Mouse (Mus musculus) adrenal gland, adult 18-20 months (tissue): ENCODE data around the gene Gm20662. TPM values are rescaled to one million over a fixed set of nuclear protein-coding genes. Genes with fewer than 3 reads are reported as not detected.

Experiments
- DNase-seq, 2 experiments: peaks; one replicate each; pipeline ENCODE4 v3.0.0; 2021 to 2022; ENCODE audit warnings: low spot score in 2 of 2
- total RNA-seq, 2 experiments: library from RNA; stranded (reverse); gene quantifications; 1 replicate in 1 of 2; 2 replicates in 1 of 2; pipeline ENCODE4 v1.2.3; 2021

Gene Gm20662
- total RNA-seq, 2 experiments from 2014 or later: 2.4 TPM; not detected in 1

DNA sequence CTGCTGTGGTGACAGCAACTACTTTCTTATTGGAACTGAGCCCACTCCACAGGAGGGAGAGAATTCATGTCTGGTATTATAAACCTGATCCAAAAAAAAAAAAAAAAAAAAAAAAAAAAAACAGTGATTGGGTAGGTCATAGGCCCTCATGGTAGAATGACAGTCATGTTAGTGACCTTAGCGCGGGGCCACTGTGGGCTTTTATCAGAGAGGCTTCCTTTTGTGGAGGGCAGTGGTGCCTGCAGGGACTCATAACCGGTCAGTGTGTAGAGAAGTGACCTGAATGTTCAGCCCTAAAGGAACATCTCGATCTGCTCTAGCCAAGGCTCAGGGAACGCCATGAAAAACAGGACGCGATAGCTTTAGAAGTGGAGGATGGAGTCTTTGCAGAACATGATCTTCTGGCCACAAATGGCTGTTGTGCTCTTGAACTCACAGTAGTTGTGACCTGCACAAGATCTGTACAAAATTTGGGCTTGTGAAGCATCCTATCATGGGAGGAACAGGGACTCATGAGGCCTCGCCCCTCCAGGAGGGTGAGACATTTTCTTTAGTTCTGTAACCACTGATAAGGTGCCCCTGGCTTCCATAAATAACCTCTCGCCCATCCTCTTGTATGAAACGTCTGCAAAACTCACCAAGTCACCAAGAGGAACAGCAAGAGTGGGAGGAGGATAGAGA, 21.5 kb upstream of the Gm20662 start:
- DNase-seq: no peak

DNA sequence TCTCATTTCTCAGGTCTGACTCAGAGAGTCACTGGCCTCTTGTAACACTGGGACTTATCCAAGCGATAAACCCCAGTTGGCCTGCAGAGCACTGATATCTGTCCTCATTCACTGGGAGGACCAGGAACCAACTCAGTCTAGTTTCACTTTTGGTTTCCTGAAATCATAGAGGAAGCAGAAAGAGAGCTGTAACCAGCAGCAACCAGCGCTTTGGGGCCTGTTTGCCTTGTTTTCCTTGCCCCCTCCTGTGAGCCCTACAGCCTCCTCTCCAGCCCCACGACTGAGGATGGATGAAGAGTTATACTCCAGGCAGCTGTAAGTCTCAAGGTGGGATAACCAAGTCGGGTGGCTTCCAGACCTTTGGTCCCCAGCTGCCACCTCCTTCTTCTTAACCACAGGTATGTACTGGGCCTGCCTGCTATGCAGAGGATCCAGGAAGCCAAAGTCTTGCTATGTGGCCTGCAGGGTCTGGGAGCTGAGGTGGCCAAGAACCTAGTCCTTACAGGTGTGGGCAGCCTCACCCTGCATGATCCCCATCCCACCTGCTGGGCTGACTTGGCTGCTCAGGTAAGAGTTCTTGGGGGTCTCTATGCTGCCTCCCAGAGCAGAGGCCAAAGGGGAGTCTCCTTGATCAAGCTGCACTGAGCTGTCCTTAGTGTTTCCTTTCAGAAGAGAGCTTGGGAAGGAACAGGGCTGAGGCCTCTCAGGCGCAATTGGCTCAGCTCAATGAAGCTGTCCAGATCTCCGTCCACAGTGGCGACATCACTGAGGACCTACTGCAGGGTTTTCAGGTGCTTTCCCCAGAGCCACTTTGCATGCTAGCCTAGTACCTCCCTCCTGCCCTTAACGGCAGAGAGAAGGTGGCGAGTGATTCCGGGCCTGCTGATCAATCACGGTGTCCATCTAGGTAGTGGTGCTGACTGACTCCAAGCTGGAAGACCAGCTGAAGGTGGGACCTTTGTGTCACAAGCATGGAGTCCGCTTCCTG, 20.5 kb upstream of the Gm20662 start, which contains the start of gene Uba7:
Uba7 (plus strand) TSS at position 107 of the 988 bp plus-strand sequence.
- no peak for DNase-seq

DNA sequence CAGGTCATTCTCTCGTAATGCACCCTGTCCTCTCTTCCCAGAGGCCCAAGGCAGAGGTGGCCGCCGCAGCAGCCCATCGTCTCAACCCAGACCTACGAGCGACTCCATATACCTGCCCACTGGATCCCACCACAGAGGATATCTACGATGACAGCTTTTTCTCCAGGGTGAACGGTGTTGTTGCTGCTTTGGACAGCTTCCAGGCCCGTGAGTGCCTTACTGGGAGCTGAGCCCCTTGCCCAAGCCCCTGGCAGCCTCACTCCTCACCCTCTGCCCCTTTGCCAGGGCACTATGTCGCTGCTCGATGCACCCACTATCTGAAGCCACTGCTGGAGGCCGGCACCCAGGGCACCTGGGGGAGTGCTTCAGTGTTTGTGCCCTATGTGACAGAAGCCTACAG, 17.3 kb upstream of the Gm20662 start:
- no peak for DNase-seq

DNA sequence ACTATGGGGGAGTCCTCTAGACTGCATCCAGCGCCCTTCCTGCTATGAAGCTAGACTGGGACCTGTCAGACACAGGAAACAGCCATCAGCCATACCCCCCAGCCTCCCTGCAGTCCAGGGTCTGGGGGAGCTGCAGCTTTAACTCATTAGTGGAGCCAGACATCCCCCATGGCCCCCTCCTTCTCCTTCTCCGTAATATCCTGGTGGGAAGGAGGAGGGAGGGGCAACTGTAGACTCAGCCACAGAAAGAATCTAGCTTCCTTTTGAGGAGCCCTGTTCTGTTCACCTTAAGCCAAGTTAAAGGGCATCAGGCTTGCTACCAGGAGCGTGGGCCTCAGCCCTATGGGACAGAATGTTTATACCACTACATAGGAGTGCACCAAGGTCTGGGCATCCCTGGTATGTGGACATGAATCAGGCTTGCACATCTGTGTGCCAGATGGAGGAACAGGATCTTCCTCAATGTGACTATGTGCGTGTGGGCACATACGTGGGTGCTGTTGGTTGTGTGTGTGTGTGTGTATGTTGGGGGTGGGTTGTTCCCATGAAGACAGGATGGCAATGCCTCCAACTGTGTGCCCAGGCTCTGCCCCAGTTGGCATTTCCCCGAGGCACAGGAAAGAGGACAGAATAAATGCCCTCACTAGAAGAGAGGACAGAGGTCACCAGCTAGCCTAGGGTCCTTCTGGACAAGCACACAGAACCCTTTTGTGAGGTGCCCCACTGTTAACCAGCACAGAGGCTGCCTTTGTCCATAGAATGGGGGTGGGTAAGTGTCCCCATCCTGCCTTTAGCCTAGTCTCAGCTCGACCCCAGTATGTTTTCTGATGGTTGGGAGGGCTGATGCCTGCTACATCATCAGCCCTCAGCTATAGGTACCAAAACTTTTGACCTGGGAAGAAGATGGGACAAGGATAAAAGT, 14.2 kb upstream of the Gm20662 start:
- DNase-seq: no peak

DNA sequence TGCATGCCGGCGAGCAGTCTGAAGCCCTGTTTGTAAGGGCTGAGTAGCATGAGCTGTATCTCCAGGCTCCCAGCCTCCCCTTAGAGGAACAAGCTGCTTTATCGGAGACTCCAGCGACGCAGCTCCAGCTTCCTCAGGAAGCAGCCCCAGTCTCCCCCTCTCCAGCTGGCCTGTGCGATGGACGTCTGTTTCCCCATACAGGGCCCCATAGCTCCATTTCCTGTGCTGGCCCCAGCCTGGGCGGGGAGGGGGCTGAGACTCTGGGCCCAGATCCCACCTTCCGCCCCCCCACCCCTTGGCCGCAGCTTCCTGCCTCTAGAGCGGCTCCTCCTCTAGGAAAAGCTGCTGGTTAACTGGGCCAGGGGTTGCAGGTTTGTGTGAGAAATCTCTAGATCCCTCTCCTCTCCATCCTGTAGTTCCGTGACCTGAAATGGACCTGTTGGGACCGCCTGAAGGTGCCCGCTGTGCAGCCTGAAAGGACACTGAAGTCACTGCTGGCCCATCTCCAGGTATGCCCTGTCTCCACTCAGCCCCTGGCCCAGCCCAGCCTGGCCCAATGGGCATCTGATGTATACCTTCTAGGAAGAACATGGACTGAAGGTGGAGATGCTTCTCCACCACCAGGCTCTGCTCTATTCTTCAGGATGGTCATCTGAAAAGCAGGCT, 13.3 kb upstream of the Gm20662 start, which contains the start of gene Gm20661:
Gm20661 (plus strand) TSS at position 378 of the 666 bp plus-strand sequence.
- peak in 1 of 2 experiments; percentile 50 for DNase-seq

DNA sequence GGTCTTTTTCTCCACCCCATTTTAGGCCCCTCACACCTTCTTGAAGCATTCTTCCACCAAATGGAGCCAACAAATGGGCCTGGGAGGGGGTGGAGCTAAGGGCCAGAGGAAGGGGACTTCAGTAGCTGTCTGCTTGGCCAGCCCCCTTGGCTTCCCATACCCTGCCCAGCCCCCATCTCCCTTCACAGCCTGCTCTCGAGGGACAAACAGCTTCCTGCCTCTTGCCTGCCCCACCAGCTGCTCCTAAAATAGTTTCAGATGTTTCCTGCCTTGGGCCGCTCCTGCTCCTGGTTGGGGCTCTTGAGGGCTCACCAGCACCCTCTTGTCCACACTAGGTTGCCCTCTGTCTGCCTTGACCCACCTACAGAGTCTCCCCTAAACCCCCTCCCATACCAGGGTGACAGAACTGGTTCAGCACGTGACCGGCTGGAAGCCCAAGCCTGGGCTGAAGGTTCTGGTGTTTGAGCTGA, 12.7 kb upstream of the Gm20662 start:
- peak in 1 of 2 experiments; percentile 56 for DNase-seq

DNA sequence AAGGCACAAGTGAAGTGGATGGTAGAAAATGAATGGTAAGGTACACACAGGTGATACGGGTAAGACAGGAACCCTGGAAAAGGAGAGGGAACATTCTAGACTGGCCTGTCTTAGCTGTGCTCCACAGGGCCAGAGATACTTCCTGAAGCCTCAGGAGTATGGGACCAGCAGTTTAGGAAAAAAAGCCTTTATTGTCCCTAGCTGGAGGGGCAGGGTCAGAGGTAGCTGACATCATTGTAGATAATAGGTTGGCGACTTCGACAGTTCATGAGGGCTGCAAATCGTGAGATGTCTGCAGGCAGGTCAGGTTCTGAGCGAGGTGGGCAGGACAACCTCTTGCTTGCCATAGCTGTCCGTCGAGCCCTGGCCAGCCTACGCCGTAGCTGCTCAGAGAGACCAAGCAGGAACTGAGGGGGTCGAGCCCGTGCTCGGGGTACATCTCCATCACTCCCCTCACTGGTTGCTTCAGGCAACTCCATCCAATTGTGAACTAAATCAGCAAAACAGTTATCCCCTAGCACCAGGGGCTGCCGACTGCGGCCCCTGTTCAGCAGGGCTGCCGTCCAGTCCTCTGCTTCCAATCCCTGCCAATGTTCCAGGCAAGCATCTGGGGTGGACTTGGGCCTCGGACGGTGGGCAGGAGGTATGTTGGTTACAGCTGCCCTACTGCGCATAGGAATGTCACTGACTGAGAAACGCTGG, 11.9 kb upstream of the Gm20662 start:
- DNase-seq: no peak

DNA sequence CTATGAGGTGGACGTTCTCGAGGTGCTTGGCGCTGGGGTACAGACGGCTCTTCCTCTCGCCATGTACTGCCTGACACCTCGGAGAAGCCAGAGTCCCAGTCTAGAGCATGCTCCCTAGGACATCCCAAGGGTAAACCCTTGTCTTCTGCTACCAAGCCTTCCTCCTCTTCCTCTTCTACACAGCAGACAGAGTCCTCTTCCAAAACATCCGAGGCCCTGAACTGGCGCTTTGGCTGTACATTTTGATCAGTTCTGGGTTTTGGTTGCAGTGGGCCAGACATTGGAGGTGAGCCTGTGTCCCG, 11.4 kb upstream of the Gm20662 start:
- no peak for DNase-seq

DNA sequence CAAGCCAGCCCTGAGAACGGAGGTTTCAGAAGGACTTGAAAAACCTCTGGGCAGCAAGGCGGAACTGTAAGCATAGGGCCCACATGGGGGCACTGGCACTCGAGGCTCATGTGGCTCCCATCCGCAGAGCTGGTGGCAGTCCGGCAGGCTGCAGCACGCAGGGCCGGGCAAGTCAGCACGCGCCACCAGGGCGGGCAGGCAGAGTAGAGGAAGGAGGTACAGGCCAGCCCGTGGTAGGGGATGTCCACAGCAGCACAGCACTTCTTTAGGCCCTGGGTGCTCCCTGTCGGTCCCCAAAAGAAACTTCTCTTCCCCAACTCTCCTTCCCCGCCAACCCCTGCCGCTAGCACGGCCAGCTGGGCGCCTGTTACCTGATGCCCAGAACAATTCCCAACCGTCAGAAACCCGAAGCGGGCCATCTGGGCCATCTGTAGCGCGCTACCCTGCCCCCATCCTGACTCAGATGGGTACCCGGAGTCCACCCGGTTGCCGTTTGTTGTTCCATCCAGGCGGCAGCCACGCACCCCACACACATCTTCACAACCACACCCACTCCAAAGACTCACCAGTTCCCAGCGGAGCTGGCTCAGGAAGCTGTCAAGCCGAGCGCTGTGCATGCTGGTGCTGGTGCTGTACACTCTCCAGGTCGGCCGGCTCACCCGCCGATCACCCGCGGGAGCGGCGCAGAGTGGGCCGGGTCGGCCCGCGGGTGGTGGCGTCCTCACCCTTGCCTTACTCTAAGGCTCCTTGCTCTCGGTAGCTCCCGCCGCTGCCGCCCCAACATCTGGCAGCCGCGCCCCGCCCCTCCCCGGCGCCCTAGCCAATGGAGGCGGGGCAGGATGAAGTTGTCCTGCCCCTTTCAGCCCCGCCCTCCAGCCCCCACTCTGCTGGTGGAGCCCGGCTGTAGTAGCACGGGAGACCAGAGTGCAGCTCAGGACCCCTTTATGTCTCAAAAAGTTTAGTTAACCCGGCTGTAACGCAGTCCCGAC, 10.7 kb upstream of the Gm20662 start, which contains the start of gene Inka1:
Inka1 (minus strand) TSS at position 749 of the 989 bp plus-strand sequence.
- DNase-seq: peak; percentile 87 to 92

DNA sequence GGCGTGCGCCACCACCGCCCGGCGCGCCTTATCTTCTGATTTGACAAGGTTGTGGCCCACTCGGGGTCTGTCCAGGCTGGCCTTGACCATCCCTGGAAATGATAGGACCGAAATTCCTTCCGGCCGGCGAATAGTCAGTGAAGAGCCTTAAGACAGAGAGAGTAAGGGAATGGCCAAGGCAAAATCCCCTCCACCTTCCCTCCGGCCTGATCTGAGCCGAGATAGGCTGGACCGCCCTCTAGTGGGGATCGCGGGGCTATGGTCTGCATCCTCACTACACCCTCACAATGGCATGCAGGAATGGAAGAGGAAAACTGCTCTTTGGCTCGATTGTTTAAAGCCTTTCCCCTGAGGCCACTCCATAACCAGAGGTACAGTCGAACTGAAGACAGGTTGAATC, 9.8 kb upstream of the Gm20662 start:
- DNase-seq: peak; percentile 79 to 82

DNA sequence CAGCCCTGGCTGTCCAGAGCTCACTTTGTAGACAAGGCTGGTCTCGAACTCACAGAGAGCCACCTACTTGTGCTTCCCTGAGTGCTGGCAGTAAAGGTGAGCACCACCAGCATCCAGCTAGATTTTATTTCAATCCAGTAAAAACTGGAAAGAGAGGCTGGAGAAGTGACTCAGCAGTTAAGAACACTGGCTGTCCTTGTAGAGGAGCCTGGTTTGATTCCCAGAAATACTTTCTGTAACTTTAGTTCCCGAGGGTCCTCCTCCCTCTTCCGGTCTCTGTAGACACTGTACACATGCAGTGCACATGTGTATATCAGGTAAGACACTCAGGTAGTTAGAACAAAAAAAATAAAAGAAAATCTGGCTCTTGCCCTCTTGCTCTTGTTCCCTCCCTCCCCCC, 8.2 kb upstream of the Gm20662 start:
- DNase-seq: no peak

DNA sequence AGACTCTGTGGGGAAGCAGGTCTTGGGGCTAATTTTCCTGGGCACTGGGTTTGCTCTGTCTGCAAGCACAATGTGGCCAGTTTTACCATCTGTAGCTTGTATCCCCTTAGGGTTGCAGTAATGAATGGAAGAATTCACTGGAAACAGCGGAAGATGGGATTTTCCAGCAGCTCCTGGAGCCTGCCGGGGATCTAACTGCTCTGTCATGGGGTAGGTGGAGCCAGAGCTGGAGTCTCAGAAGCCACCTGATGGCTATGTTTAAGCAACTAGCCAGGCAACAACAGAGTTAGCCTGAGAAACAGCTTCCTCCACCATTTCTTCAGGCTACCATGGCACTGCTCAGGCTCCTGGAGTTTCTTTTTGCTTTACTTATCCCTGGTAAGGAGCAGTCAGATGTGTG, 4.0 kb upstream of the Gm20662 start, which contains the start of gene Cdhr4:
Cdhr4 (plus strand) TSS at position 301 of the 400 bp plus-strand sequence.
- no peak for DNase-seq

DNA sequence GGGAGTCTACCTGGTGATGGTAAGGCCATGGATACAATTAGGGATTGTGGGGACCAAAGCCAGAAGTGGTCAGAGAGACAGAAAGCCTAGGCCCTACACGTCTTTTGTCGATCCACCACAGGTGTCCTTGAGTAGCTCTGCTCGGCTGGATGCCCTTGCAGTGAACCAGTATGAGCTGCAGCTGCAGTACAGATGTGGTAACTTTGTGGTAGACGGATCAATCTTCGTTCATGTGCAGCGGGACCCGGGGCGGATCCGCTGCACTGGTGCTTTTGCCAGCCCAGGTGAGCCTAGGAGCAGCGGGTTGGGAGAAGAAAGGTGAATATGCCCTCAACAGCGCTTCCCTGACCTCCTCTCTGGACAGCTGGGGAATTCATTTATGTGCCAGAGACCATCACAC, 3.1 kb upstream of the Gm20662 start:
- no peak for DNase-seq

DNA sequence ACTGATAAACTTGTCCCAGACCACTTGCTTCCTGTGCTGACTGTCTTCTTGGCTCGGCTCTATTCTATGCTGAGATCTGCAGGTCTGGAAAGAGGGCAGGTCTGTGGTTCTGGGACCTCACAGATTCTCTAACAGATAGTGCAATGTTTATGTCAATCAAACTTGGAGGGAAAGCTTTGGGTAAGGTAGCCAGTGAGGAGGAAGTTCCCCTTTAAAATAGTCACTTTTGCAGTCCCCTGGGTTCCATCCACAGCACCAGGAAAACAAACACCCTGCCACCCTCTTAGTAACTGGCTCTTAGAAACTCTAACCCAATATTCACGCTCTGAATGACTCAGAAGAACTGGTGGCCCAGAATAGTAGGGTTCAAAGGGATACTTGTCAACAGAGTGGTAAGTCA, 1.7 kb upstream of the Gm20662 start:
- no peak for DNase-seq

DNA sequence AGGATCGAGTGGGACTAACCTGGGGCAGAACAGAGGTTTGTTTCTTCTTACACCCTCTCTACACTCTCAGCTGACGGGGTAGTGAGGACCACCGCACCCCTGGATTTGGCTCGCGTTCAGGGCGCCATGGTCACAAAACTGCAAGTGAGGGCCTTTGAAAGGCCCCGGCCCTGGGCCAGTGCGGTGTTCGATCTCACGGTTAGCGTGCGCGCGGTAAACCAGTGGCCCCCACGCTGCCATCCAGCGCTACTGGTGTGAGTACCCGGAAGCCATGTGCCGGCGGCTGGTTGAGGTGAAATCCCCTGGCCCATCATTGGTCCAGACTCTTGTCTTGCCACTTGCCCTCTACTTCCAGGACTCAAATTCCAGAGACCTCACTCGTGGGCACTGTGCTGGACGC, 636 bp upstream of the Gm20662 start:
- no peak for DNase-seq

DNA sequence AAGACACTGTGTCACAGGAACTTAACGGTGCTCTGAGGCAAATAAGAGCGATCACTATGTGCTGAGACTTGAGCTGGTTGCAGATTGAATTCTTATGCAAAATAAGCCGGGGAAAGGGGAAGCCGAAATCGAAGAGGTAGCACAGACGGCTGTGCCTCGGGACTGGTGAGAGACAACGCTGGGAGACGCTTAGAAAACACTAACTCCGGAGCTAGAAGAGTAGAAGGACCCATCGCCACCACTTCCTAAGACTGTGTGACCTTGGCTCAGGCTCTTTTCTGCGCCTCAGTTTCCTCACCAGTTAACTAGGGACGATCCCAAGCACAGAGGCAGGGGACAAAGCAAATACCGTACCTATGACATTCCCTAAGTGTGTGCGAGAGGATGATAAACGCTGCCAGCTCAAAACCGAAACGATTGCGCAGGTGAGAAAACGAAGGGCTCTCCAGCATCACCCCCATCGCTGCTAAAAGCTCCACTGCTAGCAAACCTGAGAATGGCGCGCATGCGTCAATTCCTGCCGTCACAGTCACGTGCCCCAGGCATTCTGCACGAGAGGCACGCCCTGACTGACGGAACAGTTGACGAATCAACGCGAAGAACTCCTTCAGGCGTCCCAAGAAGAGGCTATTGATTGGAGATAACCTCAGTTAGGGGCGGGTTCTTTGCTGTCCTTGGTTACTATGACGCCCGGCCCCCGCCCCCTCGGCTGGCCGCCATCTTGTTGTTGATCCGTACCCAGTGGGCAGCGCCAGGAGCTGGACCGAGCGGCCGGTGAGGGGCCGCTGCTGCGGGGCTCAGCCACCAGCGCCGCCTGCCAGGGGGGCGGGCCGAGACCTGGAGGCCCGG, 6.0 kb downstream of the Gm20662 start, which contains the start of gene Ip6k1:
Ip6k1 (plus strand) TSS at position 580 of the 849 bp plus-strand sequence.
- DNase-seq: peak; percentile 98 to 99
